Mouse (Mus musculus) G1E (cell line): ENCODE measurements around the gene Zfp715. TPM values are rescaled to one million over a fixed set of nuclear protein-coding genes. Genes with fewer than 3 reads are reported as not detected.

ENCODE experiments used
- ATAC-seq: 2 replicates; pipeline ENCODE4 v1.8.0; 2016; ENCODE audit warnings: mild to moderate bottlenecking; ENCODE audit not compliant: insufficient number of reproducible peaks, poor library complexity, low FRiP score, severe bottlenecking; ENCODE audit errors: extremely low read depth
- DNase-seq: peaks from one replicate; pipeline ENCODE4 v3.0.0; 2012; ENCODE audit warnings: low spot score
- H3K27me3 ChIP-seq: 2 replicates; pipeline ENCODE4 v1.6.1; 2012; ENCODE audit warnings: mild to moderate bottlenecking, low read length, inconsistent platforms; ENCODE audit not compliant: insufficient read depth
- H3K36me3 ChIP-seq: replicated peaks from 2 replicates; pipeline ENCODE3; 2012; ENCODE audit warnings: mild to moderate bottlenecking, inconsistent platforms
- H3K4me1 ChIP-seq: 2 replicates; pipeline ENCODE4 v1.6.1; 2012; ENCODE audit warnings: low read depth, low read length, inconsistent platforms, mixed read lengths; ENCODE audit not compliant: insufficient read depth
- H3K4me3 ChIP-seq: 2 replicates; pipeline ENCODE4 v1.5.1; 2012; ENCODE audit warnings: low read depth, mild to moderate bottlenecking, inconsistent platforms, low read length, moderate library complexity, mixed read lengths
- H3K9me3 ChIP-seq: replicated peaks from 2 replicates; pipeline ENCODE4 v1.6.1; 2012; ENCODE audit warnings: inconsistent platforms
- CTCF ChIP-seq: IDR thresholded peaks from 2 replicates; pipeline ENCODE4 v1.5.1; 2012; ENCODE audit warnings: low read depth, low read length, inconsistent platforms, mixed read lengths
- GATA1 ChIP-seq: IDR thresholded peaks from 2 replicates; pipeline ENCODE4 v1.6.1; 2012; ENCODE audit warnings: borderline replicate concordance, low read length, inconsistent platforms, mixed read lengths
- GATA2 ChIP-seq: IDR thresholded peaks from 2 replicates; pipeline ENCODE4 v1.6.1; 2012; ENCODE audit warnings: low read depth, low read length, inconsistent platforms, borderline replicate concordance
- POLR2AphosphoS5 ChIP-seq: IDR thresholded peaks from 2 replicates; pipeline ENCODE4 v1.6.1; 2012; ENCODE audit warnings: low read depth, low read length, inconsistent platforms; ENCODE audit not compliant: insufficient replicate concordance
- TAL1 ChIP-seq: conservative IDR thresholded peaks from 2 replicates; pipeline ENCODE4 v1.6.1; 2012; ENCODE audit warnings: low read depth, low read length, inconsistent platforms, mixed read lengths
- polyA plus RNA-seq: library from polyadenylated mRNA; stranded (reverse); fragments of >175 nt; gene quantifications from 2 replicates; pipeline ENCODE4 v1.2.3, GENCODE M21; 2012
- total RNA-seq, 2 experiments: library from RNA; stranded (forward) in 1 of 2; stranded (reverse) in 1 of 2; fragments of 200-1000 nt in 1 of 2; fragments of >200 nt in 1 of 2; fragmentation: Nextera tagmentation in 1 of 2; gene quantifications; 2 replicates each; pipeline ENCODE4 v1.2.3; 2014 to 2017

The Zfp715 gene
- total and polyA plus RNA-seq, 3 experiments: 3.9 to 23.8 (median 21.3) TPM

DNA sequence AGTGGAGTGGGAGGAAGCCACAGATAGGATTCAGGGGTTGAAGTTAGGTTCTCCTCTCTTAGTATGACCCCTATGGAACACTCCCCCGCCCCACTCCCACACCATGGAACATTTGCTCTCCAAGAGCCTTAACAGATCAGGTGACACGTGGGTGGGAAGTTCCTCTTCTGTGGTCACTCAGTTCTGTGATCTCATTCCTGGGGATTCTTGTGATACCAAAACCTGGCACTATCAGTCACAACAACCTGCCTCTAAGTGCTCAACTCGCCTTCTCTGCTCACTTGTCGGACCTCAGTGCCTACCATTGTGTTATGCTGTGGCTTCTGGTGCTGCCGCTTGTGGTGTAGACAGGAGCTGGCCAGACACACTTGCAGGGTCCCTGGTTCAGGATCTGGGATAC is 30.1 kb upstream of the Zfp715 start:
- no peak for TF ChIP-seq CTCF
- no peak for TF ChIP-seq GATA2
- TF ChIP-seq GATA1: no peak
- TF ChIP-seq TAL1: no peak
- no peak for TF ChIP-seq POLR2AphosphoS5
- ATAC-seq (no peak), DNase-seq (no peak)
- no peaks in the 10 kb centered on the region for H3K36me3 ChIP-seq
- H3K9me3 ChIP-seq: no peaks in the 10 kb centered on the region
- peaks cover 5% of the 10 kb centered on the region for H3K27me3 ChIP-seq
- H3K4me3 ChIP-seq: no peak overlapping the region
- peaks cover 5% of the 10 kb centered on the region for H3K4me1 ChIP-seq

DNA sequence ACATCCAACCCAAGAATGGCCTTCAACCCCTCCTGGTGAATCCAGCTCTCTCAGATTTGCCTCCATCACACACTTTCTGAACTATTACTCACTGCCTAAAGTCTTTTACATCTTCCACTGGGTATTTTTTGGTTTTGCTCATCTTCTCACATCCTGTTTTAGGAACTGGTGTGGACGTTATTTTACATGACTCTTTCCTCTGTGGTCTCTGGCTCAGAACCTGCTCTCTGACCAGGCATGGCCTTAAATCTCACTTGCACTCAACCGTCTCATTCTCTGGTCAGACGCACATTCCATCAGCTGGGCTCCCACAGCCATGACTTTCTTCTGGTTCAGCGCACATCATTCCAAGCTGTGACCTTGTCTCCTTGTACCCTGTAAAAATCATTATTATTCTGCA is 27.7 kb upstream of the Zfp715 start:
- ATAC-seq: no peak
- Histone ChIP-seq H3K4me1 (peaks cover 5% of the 10 kb centered on the region), H3K36me3 (no peaks in the 10 kb centered on the region), H3K27me3 (peaks cover 5% of the 10 kb centered on the region), H3K9me3 (no peaks in the 10 kb centered on the region), H3K4me3 (no peak overlapping the region)
- TF ChIP-seq POLR2AphosphoS5 (no peak), TAL1 (no peak), GATA2 (no peak), GATA1 (no peak), CTCF (no peak)
- no peak for DNase-seq

DNA sequence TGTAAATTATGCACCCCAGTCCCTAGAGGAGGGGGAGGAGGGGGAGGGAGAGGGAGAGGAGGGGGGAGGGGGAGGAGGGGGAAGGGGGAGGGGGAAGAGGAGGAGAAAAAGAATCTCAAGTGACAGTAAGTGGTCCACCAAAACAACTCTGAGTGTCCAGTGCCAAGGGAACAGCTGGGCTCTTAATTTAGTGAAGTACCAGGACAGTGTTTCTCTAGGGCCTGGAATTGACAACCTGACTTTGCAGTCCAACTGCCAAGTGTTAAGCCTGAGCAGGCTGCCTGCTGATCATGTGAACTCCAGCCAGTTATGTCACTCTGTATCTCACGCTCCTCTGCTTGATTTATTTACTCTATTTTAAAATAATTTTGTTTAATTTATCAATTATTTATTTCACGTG is 20.8 kb upstream of the Zfp715 start:
- no peak for TF ChIP-seq GATA2
- TF ChIP-seq TAL1: no peak
- TF ChIP-seq CTCF: no peak
- no peak for TF ChIP-seq GATA1
- TF ChIP-seq POLR2AphosphoS5: no peak
- DNase-seq (no peak), ATAC-seq (no peak)
- Histone ChIP-seq H3K4me1 (no peaks in the 10 kb centered on the region), H3K4me3 (no peak overlapping the region), H3K27me3 (no peaks in the 10 kb centered on the region), H3K36me3 (no peaks in the 10 kb centered on the region), H3K9me3 (no peaks in the 10 kb centered on the region)

DNA sequence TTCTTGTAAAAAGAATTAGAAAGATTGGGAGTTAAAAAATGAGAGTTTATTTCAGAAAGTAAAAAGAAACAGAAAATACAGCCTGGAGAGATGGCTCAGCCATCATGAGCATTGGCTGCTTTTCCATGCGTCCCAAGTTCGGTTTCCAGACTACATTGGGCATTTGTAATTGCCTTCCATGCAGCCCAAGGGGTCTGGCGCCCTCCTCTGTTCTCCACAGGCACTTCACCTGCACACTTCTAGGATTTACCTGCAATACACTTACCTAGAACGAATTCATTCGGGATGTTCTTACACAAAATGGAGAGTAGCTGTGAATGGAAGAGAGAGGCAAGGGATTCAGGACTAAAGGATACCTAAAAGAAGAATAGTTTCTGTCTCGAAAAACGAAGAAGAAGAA is 20.1 kb upstream of the Zfp715 start:
- H3K9me3 ChIP-seq: no peaks in the 10 kb centered on the region
- ATAC-seq (no peak), DNase-seq (no peak)
- TF ChIP-seq CTCF (0 out of 2 replicates have a peak, but pooled peaks have one; percentile 7), GATA1 (no peak)
- no peaks in the 10 kb centered on the region for H3K36me3 ChIP-seq
- H3K4me3 ChIP-seq: no peak overlapping the region
- no peaks in the 10 kb centered on the region for H3K4me1 ChIP-seq
- no peaks in the 10 kb centered on the region for H3K27me3 ChIP-seq

DNA sequence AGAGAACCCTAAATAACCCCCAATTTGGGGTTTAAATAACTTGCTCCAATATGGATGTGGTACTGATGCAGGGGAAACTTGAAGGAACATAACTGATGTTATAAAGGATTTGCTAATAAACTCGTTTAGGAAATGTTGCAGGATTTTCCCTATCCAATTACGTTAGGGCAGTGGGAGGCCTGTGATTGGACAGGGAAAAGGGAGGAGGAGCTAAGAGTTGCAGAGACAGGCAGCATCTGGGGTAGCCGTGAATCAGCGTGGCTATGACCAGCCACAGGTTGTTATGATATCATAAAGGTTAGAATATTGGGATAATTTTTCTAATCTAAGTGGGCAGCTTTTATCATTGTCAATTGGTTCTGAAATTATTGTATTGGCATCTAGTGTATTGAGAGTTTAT is 15.0 kb upstream of the Zfp715 start:
- no peak for ATAC-seq
- H3K4me1 ChIP-seq: no peaks in the 10 kb centered on the region
- TF ChIP-seq GATA2 (no peak), TAL1 (no peak), GATA1 (no peak), POLR2AphosphoS5 (no peak), CTCF (no peak)
- H3K36me3 ChIP-seq: no peaks in the 10 kb centered on the region
- H3K9me3 ChIP-seq: no peaks in the 10 kb centered on the region
- H3K4me3 ChIP-seq: no peak overlapping the region
- no peak for DNase-seq
- no peaks in the 10 kb centered on the region for H3K27me3 ChIP-seq

DNA sequence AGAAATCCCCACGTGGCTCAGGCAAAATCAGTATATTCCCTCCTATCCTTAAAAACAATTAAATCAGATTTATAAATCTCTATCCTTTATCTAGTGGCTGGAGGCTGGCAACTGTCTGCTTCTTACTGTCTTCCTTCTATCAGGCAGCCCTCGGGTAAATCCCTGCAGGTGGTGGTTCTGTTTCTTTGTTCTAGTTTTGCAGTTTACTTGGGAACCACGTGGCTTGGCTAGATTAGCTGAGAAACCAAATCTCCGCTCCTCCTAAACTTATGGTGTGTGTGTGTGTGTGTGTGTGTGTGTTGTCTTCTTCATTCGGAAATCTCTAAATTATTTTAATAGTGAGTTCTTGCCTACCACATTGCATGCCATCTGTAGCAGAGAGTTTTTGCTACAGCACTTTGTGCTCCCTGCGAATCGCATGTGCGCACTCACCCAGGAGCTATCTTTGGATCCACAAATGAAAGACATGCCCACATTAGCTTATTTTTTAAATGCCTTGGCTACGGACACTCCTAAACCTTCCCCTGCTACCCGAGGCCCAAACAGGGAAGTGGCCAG is 13.2 kb upstream of the Zfp715 start:
- no peak for ATAC-seq

DNA sequence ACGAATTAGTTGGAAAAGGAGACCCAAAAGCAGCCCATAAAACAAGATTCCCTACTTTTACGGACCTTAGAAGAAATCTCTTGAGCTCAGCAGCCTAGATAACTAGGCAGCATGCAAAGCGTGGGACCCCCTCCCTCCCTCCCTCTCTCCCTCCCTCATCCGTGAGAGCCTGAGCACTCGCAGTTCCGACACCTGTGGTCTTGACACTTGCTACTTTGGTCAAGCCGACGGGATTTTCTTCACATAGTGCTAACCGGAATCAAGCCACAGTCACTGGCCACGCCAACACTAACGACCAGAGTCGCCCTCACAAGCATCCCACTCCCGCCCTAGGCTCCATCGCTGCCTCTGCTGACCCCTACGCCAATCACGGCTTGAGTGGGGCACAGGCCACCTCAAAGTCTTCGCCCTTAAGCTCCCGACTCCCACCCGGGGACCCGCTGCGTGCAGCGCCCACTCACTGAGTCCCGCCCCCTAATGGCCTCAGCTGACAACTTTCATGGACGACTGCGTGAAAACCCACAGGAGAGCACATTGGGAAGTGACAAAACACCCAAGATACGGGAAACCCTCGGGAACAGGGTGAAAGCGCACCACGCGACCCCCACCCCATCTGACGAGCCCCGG is 595 bp downstream of the Zfp715 start:
- peaks cover 34% of the 10 kb centered on the region for H3K36me3 ChIP-seq
- H3K4me1 ChIP-seq: peaks cover 38% of the 10 kb centered on the region
- ATAC-seq (no peak), DNase-seq (peak; percentile 45)
- H3K9me3 ChIP-seq: no peaks in the 10 kb centered on the region
- peak overlapping the region; percentile 96 for H3K4me3 ChIP-seq
- H3K27me3 ChIP-seq: no peaks in the 10 kb centered on the region
- TF ChIP-seq POLR2AphosphoS5: no peak
- no peak for TF ChIP-seq CTCF
- TF ChIP-seq GATA1: no peak
- no peak for TF ChIP-seq GATA2
- TF ChIP-seq TAL1: no peak

More for the DNA sequence above, 13.2 kb upstream of the Zfp715 start:
- H3K9me3 ChIP-seq: no peaks in the 10 kb centered on the region
- no peaks in the 10 kb centered on the region for H3K27me3 ChIP-seq
- TF ChIP-seq CTCF: no peak
- H3K4me3 ChIP-seq: no peak overlapping the region
- no peaks in the 10 kb centered on the region for H3K4me1 ChIP-seq
- DNase-seq: no peak
- no peaks in the 10 kb centered on the region for H3K36me3 ChIP-seq
